Mouse (Mus musculus) forebrain, embryonic 16.5 days (tissue): Measurements from ENCODE around the gene Tmem97. TPM values are rescaled to one million over a fixed set of nuclear protein-coding genes. Genes with fewer than 3 reads are reported as not detected.

Experiments
- ATAC-seq: fragments of 200-750 bp; cut with Nextera tagmentation; 2 replicates; pipeline ENCODE4 v1.8.0; 2017; ENCODE audit warnings: mild to moderate bottlenecking, moderate library complexity
- H3K27ac ChIP-seq: fragments of 300-500 bp; sonication (generic); 2 replicates; pipeline ENCODE4 v1.5.1; 2014; ENCODE audit warnings: low read length, control low read depth
- H3K27me3 ChIP-seq: fragments of 300-500 bp; sonication (generic); replicated peaks from 2 replicates; pipeline ENCODE4 v1.6.1; 2014; ENCODE audit warnings: low read length; ENCODE audit not compliant: control insufficient read depth, insufficient read depth
- H3K36me3 ChIP-seq: fragments of 300-500 bp; sonication (generic); 2 replicates; pipeline ENCODE4 v1.6.1; 2014; ENCODE audit not compliant: control insufficient read depth, insufficient read depth
- H3K4me1 ChIP-seq: fragments of 300-500 bp; sonication (generic); replicated peaks from 2 replicates; pipeline ENCODE4 v1.6.1; 2014; ENCODE audit warnings: low read length; ENCODE audit not compliant: control insufficient read depth, insufficient read depth
- H3K4me2 ChIP-seq: fragments of 300-500 bp; sonication (generic); 2 replicates; pipeline ENCODE4 v1.6.1; 2014; ENCODE audit warnings: mild to moderate bottlenecking, low read length, control low read depth
- H3K4me3 ChIP-seq: fragments of 300-500 bp; sonication (generic); replicated peaks from 2 replicates; pipeline ENCODE4 v1.5.1; 2014; ENCODE audit warnings: mild to moderate bottlenecking, low read length, control low read depth
- H3K9ac ChIP-seq: fragments of 300-500 bp; sonication (generic); replicated peaks from 2 replicates; pipeline ENCODE4 v1.6.1; 2014; ENCODE audit warnings: low read depth, low read length, control low read depth
- H3K9me3 ChIP-seq: fragments of 300-500 bp; sonication (generic); 2 replicates; pipeline ENCODE4 v1.6.1; 2016; ENCODE audit warnings: low read length; ENCODE audit not compliant: control insufficient read depth
- WGBS: fragments of 180-500 bp; shearing (Covaris S2); extraction: QIAGEN DNeasy Blood & Tissue Kit; methylation state at CpG from one replicate; pipeline ENCODE4 v1.1.7; 2014; 5-methylcytosine and 5-hydroxymethylcytosine counted together
- polyA plus RNA-seq: library from polyadenylated mRNA; unstranded; fragments of >200 nt; fragmentation: Nextera tagmentation; extraction: Ambion mirVana; gene quantifications from 2 replicates; pipeline ENCODE4 v1.2.1, GENCODE M21; 2015

Gene Tmem97
- polyA plus RNA-seq, 1 experiment from 2014 or later, result 34.9 TPM

- no peak overlapping the region for H3K9ac ChIP-seq
- H3K4me3 ChIP-seq, result no peak overlapping the region
- H3K4me1 ChIP-seq, result peaks cover 4% of the 10 kb centered on the region; the same call in 1 of the 2 replicates
- peaks cover 11% of the 10 kb centered on the region for H3K36me3 ChIP-seq
- no peak for ATAC-seq
- 81% methylated on average over 3 of the region's 3 CpGs for WGBS
- no peak overlapping the region for H3K4me2 ChIP-seq
- H3K9me3 ChIP-seq, result no peaks in the 10 kb centered on the region
- no peaks in the 10 kb centered on the region for H3K27me3 ChIP-seq
- H3K27ac ChIP-seq, result no peak overlapping the region
Measured at GRCm38 (mm10) chr11:78505430-78505829, 45.1 kb downstream of the Tmem97 start.

DNA sequence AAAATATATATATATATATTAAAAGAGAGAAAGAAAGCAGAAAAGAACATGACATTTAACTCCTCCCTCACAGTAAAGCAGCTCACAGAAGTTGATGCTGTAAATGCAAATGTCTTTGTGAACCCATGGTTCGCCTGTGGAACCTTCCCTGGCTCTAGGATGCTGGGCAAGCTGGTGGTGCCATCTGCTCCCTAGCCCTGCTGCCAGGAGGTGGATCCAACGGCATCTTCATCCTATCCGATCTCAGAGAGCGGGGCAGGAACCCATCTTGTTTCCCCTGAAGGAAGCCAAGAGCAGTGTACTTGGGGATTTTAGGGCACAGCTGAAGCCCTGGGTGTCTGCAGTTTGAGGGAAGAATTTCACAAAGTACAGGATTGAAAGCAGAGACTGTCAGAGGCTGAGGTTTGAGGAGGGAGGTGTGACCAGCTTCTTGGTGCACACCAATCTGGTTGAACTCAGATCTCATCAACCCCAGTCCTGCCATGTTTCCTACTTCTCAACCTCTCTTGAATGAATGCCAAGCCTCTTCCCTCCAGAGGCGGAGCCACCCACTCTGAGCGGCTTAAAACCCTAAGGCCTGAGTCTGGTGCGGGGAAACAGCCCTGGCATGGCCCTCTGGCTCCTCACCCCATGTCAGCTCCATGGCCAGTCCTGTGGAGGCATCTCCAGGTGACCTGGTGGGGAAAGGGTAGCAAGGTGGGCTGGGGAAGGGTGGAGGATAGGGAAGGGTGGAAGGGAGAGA, 47.5 kb downstream of the Tmem97 start, which contains the start of gene Sebox:
Gene Sebox, plus strand, starts transcription at position 539 of the 742 bp plus-strand sequence.
- Histone ChIP-seq H3K9me3 (no peaks in the 10 kb centered on the region), H3K27ac (no peak within 1 kb of the TSS; the same call in 1 of the 2 replicates), H3K27me3 (0 out of 2 replicates have a peak, but pooled peaks cover 2% of the 10 kb centered on the region), H3K4me2 (no peak within 1 kb of the TSS), H3K9ac (no peak within 1 kb of the TSS), H3K4me1 (peaks cover 7% of the 10 kb centered on the region), H3K4me3 (no peak within 1 kb of the TSS), H3K36me3 (peaks cover 9% of the 10 kb centered on the region)
- 48% methylated on average over 7 of the region's 7 CpGs for WGBS
- 0 out of 2 replicates have a peak, but pooled peaks have one; percentile 24 for ATAC-seq

- no peak overlapping the region for H3K27ac ChIP-seq
- 81% methylated on average over 20 of the region's 20 CpGs for WGBS
- H3K36me3 ChIP-seq, result 0 out of 2 replicates have a peak, but pooled peaks cover under 1% of the 10 kb centered on the region
- no peak overlapping the region for H3K9ac ChIP-seq
- no peaks in the 10 kb centered on the region for H3K9me3 ChIP-seq
- ATAC-seq, result no peak
- no peak overlapping the region for H3K4me3 ChIP-seq
- 0 out of 2 replicates have a peak, but pooled peaks cover 2% of the 10 kb centered on the region for H3K27me3 ChIP-seq
- no peak overlapping the region for H3K4me2 ChIP-seq
- peaks cover 10% of the 10 kb centered on the region for H3K4me1 ChIP-seq
Measured at GRCm38 (mm10) chr11:78501529-78501928, 49.0 kb downstream of the Tmem97 start.

GRCm38 (mm10) chr11:78500623-78501202, 49.9 kb downstream of the Tmem97 start:
- H3K36me3 ChIP-seq, result no peaks in the 10 kb centered on the region

GRCm38 (mm10) chr11:78499543-78499942, 51.0 kb downstream of the Tmem97 start:
- Histone ChIP-seq H3K27me3 (0 out of 2 replicates have a peak, but pooled peaks cover 2% of the 10 kb centered on the region), H3K4me3 (no peak overlapping the region), H3K27ac (no peak overlapping the region), H3K9me3 (no peaks in the 10 kb centered on the region), H3K36me3 (no peaks in the 10 kb centered on the region), H3K4me2 (no peak overlapping the region), H3K9ac (no peak overlapping the region), H3K4me1 (peaks cover 28% of the 10 kb centered on the region)
- no peak for ATAC-seq
- 52% methylated on average over 16 of the region's 16 CpGs for WGBS

More at GRCm38 (mm10) chr11:78500623-78501202, 49.9 kb downstream of the Tmem97 start:
- no peak overlapping the region for H3K27ac ChIP-seq
- no peaks in the 10 kb centered on the region for H3K9me3 ChIP-seq
- no peak overlapping the region for H3K9ac ChIP-seq
- no peak for ATAC-seq
- WGBS, result 80% methylated on average over 9 of the region's 9 CpGs
- H3K4me3 ChIP-seq, result no peak overlapping the region
- no peak overlapping the region for H3K4me2 ChIP-seq
- 0 out of 2 replicates have a peak, but pooled peaks cover 2% of the 10 kb centered on the region for H3K27me3 ChIP-seq
- peaks cover 18% of the 10 kb centered on the region for H3K4me1 ChIP-seq

DNA sequence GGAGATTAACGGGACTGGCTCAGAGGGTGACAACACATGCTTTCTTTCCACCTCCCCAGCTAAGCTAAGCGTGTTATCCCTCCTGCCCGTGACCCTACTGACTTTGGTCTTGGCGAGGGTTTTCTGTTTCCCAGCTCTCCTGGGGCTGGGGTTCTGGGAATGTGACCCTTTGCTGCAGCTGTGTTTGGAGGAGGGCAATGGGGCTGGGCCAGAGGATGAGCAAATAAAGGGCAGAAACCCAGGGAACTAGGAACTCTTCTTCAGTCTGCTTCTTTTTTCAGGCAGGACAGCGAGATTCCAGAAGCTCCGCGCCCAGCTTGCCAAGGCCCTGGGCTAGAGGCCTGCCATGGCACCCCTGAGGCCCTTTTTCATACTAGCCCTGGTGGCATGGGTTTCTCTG, 51.6 kb downstream of the Tmem97 start, which contains the start of gene Vtn:
Gene Vtn, plus strand, starts transcription at position 88 of the 400 bp plus-strand sequence.
- H3K27me3 ChIP-seq, result 0 out of 2 replicates have a peak, but pooled peaks cover 2% of the 10 kb centered on the region
- no peaks in the 10 kb centered on the region for H3K36me3 ChIP-seq
- WGBS, result 71% methylated on average over 7 of the region's 7 CpGs
- peak within 1 kb of the TSS; percentile 87 for H3K4me2 ChIP-seq
- H3K27ac ChIP-seq, result peak within 1 kb of the TSS; percentile 93
- peak within 1 kb of the TSS; percentile 95 for H3K9ac ChIP-seq
- H3K4me1 ChIP-seq, result peaks cover 32% of the 10 kb centered on the region
- peak within 1 kb of the TSS; percentile 63 for H3K4me3 ChIP-seq
- no peaks in the 10 kb centered on the region for H3K9me3 ChIP-seq
- no peak for ATAC-seq

- peak within 1 kb of the TSS; percentile 95 for H3K9ac ChIP-seq
- peak within 1 kb of the TSS; percentile 87 for H3K4me2 ChIP-seq
- WGBS, result 3% methylated on average over 36 of the region's 36 CpGs
- peak within 1 kb of the TSS; percentile 63 for H3K4me3 ChIP-seq
- no peaks in the 10 kb centered on the region for H3K36me3 ChIP-seq
- no peaks in the 10 kb centered on the region for H3K9me3 ChIP-seq
- peak; percentile 98 for ATAC-seq
- H3K27ac ChIP-seq, result peak within 1 kb of the TSS; percentile 93
- H3K4me1 ChIP-seq, result peaks cover 28% of the 10 kb centered on the region
- 0 out of 2 replicates have a peak, but pooled peaks cover 2% of the 10 kb centered on the region for H3K27me3 ChIP-seq
Measured at GRCm38 (mm10) chr11:78497544-78498522, 52.7 kb downstream of the Tmem97 start, which contains the start of gene Sarm1. TSS of gene Sarm1 (minus strand) at chr11:78497754.

DNA sequence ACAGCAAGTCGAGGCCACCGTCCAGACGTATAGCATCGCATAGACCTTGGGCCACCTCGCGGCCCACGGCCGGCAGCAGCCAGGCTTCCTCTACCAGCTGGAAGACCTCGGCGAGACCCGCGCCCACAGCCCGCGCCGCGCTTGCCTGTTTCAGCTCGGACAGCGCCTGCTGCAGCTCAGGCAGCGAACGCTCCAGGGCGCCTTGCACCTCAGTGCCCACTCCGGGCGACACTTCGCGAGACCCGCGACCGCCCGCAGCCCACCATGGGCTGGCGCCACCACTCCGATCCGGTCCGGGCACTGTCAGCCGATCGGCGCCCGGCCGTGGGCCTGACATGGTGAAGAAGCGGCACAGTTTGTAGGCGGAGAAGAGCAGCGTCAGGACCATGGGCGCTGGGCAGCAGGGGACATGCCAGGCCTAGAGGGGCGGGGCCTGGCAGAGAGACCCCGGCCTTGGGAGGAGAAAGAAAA, 53.5 kb downstream of the Tmem97 start:
- 0 out of 2 replicates have a peak, but pooled peaks cover 2% of the 10 kb centered on the region for H3K27me3 ChIP-seq
- peaks cover 28% of the 10 kb centered on the region for H3K4me1 ChIP-seq
- H3K4me2 ChIP-seq, result peak overlapping the region; percentile 87
- H3K36me3 ChIP-seq, result no peaks in the 10 kb centered on the region
- 0% methylated on average over 44 of the region's 44 CpGs for WGBS
- peak overlapping the region; percentile 93 for H3K27ac ChIP-seq
- H3K4me3 ChIP-seq, result peak overlapping the region; percentile 63
- peak; percentile 64 for ATAC-seq
- peak overlapping the region; percentile 95 for H3K9ac ChIP-seq
- no peaks in the 10 kb centered on the region for H3K9me3 ChIP-seq
